Mouse (Mus musculus) right cerebral cortex, postnatal 25 days (tissue): ENCODE measurements around the gene Fgf2.
A peak's percentile ranks its signal among the peaks of the same experiment; 100 is the strongest.

Source experiments
- DNase-seq: peaks from one replicate; pipeline ENCODE4 v3.0.0; 2022

Gene Fgf2

DNA sequence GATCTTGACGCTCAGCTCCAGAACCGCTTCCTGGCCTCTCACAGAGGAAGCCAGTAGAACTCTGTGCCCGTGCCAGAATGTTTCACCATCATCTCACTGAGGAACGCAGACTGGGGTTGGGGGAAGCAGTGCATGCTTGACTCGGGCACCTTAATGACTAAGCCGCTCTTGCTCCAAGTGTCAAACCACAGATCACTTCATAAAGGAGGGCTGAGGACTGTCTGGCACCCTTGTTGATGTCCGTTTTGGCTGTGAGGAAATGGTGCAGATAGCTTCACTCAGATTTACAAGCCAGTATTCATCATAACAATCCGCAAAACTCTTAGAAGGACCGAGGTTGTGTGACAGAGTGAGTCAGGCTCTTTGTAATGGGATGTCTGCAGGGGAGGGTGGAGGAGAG, 12.6 kb downstream of the Fgf2 start:
- no peak for DNase-seq

DNA sequence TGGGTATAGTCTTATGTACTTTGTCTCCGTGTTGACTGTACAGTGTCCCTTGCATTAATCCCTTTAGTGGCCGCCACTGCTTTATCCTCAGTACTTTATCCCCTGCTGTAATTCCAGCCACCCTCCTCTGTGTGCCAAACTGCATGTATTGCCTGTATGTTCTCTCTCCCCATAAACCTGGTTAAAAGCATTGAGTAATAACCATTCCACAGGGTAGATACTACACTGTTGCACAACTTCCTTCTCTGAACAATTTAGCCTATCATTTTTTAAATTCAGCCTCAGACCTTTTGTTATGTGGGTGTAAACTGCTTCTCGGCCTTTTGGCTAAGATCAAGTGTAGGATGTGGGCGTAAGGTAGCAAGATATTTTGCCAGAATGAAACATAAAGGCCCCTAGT, 17.0 kb downstream of the Fgf2 start:
- no peak for DNase-seq

DNA sequence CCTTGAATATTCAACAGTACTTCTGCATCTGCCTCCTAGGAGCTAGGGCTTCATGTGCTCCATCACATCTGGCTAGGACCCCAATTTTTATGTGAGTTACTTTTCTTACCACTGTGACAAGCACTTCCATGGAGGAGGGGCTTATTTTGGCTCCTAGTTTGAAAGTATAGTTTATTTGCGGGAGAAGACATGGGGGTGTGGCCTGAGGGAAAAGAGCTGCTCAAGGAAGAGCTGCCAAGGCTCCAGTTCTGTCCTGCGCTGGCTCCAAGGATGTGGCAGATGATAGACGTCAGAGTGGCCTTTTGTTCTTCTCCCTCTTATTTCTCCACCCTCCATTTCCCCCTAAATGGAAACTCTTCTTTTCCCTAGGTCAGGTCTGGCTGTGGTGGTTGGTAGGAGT, 17.8 kb downstream of the Fgf2 start:
- no peak for DNase-seq

DNA sequence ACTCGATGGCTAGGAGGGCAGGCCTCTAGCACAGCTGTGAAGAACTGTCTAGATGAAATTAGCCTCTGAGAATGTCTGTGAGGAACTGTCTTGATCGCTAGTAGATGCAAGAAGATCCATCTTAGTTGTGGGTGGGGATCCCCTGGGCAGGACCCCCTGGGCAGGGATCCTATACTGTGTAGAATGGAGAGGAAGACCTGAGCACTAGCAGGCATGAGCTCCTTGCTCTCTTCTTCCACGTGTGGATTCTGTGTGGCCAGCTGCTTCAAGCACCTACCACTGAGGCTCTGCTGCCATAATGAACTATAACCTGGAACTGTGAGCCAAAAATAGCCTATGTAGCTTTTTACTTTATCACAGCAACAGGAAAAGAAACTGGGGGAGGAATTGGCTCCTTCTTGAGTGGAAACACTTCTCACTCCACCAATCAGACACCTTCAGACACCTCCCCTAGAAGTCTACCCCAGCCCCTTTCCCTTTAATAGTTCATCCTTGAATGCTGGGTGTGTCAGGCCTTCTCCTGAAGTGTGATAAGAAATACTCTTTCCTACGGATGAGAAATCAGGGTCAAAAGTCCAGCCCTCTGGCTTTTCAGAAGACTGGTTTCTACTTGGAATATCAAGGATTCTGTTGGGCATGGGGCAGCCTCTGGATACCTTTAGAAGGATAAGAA, 18.4 kb downstream of the Fgf2 start:
- DNase-seq = no peak

GRCm38 (mm10) chr3:37370407-37370806, 22.3 kb downstream of the Fgf2 start:
- no peak for DNase-seq

DNA sequence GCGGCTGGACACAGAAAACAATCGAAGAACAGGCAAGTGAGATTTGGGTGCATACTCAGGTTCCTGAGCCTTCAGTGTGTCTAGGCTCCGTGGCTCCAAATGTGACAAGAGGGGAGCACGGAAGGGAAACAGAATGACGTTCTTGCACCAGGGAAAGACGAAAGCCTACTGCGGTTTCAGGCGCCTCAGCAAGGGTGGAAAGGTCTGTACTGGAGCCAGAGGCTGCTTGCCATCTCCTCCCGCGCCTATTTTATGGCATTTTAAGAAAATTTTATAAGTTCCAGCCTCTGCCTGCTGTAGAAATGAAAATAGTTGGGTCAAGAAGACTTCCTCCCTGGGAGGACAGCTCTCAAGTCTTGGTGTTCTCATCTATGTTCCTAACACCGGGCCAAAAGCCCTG, 25.6 kb downstream of the Fgf2 start:
- DNase-seq = no peak

GRCm38 (mm10) chr3:37377926-37378325, 29.8 kb downstream of the Fgf2 start:
- DNase-seq = no peak

DNA sequence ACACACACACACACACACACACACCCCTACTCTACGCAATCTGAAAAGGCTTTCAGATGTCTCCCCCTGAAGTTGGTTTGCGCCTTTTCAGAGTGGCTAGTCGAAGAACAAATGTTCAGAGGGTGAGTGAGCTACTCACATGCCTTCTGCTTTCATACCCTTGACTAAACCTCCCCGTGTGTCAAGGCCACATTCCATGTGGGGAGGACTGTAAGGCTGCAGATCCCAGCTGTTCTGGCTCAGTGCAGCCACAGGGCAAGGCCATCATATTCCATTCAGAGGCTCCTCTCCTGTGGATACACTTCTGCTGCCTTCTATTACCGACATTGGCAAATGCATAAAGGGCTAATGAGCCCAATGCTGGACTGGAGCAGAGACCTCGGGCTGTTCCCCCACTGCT, 30.3 kb downstream of the Fgf2 start:
- DNase-seq = no peak

DNA sequence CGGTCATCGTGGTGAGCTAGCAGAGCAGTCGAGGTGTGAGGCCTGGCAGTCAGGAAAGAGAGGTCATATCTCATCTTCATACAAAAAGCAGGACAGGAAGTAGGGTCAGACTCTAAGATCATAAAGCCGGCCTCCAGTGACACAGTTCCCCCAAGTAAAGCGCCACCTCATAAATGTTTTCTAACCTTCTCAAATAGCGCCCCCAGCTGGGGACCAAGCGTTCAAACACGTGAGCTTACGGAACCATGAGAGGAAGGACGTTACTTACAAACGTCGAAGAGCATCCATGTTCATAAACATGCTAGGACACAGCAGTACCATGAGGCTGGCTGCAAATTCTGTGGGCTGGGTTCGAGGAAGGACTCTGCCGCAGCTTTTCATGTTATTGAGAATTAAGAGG, 31.1 kb downstream of the Fgf2 start:
- DNase-seq = no peak

- DNase-seq = no peak
Observed at GRCm38 (mm10) chr3:37379930-37380881, 32.1 kb downstream of the Fgf2 start.

DNA sequence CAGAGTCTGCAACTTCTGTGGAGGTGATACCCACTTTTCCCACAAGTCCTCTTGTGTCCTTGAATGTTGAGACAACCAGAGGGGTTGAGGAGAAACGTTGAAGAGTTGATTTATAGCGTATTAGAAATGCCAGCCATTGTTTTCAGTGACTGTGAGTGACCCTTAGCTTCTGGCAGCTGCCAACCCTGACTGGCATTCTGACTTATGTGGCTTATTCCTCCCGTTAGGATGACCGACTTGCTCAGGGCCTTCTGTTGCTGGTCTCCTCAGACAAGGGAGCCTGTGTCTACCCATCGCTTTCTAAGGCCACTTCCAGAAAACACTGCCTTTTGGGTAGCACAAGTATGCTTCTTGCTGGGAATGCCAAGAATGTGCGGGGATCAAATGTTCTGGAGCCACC, 33.3 kb downstream of the Fgf2 start:
- DNase-seq = no peak

DNA sequence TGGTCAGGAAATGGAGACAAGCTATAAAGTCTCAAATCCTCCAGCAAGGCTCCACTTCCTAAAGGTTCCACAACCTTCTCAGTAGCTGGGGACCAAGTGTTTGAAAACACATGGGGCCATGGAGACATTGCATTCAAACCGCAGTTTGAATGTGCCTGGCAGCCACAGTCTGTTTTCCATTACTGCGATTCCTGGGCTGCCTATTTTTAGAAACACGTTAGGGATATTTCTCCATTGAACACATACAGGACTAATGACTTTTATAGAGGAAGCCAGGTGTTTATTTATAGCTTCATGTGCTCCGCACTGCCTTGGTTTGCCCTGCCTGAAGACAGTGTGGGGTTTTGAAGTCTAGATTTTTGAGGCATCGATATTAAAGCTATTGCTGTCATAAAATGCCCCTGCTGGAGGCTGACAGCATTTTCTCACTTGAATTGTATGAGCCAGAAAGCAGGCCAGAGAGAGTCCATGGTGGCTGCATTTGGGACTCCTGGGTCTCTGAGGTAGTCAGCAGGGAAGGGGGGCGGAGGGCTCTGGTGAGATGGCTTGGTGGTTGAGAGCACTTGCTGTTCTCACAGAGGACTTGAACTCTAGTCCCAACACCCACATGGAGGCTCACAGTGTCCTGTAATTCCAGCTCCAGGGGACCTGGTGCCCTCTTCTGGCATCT, 35.1 kb downstream of the Fgf2 start:
- no peak for DNase-seq

DNA sequence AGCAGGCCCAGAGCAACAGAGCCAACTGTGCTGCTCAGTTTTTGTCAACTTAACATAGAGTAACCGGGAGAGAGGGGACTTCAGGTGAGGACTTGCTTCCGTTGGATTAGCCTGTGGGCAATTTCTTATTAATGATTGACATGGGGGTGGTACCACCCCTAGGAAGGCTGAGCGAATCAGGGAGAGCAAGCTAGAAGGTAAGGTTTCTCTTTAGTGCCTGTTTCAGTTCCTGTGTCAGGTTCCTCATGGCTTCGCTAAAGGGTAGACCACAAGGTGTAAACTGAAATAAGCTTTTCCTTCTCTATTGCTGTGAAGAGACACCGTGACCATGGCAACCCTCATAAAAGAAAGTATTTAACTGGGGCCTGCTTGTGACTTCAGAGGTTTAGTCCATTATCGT, 39.2 kb downstream of the Fgf2 start:
- DNase-seq = no peak

- DNase-seq = no peak
Observed at GRCm38 (mm10) chr3:37396930-37397608, 48.9 kb downstream of the Fgf2 start.

- no peak for DNase-seq
Observed at GRCm38 (mm10) chr3:37397646-37398045, 49.5 kb downstream of the Fgf2 start.

- no peak for DNase-seq
Observed at GRCm38 (mm10) chr3:37398661-37399395, 50.7 kb downstream of the Fgf2 start.

GRCm38 (mm10) chr3:37401729-37402610, 53.8 kb downstream of the Fgf2 start:
- DNase-seq = no peak

DNA sequence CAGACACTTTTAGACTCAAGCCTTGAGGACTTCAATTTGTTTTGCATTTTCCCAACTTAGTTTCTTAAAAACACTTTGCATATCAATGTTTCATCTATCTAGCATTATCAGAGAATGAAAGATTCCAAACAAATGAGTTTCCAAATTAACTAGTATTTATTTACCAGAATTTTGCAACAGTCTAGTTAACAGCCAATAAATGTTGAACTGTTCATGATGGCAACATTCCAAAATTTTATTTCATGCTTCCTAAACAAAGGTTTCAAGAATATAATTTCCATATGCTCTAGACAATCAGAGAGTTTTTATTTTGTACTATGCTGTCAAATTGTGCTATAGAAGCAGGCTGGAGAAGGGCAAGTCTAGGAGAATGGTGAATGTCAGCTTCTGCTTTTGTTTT, 59.5 kb downstream of the Fgf2 start:
- no peak for DNase-seq

DNA sequence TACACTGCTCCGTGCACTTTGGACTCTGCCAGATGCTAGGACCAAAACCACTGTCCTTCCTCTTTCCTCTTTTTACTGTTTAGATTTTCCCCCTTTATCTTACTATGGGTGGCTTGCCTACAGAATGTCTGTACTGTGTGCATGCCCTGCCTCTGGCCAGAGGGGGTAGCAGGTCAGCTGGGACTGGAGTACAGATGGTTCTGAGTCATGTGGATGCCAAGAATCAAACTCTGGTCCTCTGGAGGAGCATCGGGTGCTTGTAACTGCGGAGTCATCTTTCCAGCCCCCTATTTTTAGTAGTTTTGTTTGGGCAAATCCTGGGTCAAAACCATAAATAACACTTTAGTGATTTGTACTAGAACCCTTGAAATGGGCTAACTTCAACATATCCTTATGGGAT, 65.3 kb downstream of the Fgf2 start:
- DNase-seq = no peak

DNA sequence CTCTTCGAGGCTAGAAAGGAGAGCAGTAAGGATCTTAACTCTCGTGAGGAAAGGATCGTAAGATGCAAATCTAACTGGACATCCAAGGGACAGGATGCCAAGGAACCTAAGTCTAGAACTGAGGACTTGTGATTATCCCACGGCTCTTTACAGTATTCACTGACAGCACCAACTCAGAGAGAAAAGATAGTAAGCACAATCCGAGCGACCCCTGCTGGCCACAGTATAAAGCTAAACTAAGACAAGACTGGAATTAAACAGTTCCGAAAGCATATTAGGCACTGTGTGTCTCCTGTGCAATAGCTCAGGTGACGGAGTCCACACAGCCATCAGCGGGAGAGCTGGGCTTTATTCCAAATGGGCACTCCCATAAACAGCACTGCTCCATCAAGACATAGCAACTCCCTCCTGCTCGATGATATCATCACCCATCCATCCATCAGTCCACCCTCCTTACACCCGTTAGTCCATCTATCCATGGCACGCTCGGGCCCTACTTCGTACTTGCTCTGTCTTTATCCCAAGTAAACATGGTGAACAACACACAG, 66.3 kb downstream of the Fgf2 start:
- DNase-seq = peak; percentile 74

DNA sequence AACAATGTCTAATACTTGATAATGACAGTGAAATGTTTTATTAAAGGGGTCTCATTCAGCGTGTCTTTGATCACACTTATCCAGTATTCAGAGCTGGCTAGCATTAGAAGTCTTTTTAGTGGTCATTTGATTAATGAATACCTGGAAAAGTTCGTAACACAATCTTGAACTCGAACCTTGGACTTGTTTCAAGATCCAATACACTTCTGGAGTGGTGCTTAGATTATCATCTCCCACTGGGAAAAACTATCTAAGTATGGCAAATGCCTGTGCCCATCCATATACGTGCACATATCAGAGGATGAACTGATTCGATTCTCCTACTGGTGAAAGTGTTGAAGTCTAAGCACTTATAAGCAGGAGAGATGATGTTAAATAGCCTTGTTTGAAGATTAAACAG, 70.2 kb downstream of the Fgf2 start:
- DNase-seq = no peak
